Mouse (Mus musculus) midbrain, embryonic 14.5 days (tissue): ENCODE measurements around the gene Ddx6. TPM values are rescaled to one million over a fixed set of nuclear protein-coding genes. Genes with fewer than 3 reads are reported as not detected.
A peak's percentile ranks its signal among the peaks of the same experiment; 100 is the strongest.

Experiments used
- ATAC-seq: fragments of 200-750 bp; cut with Nextera tagmentation; 2 replicates; pipeline ENCODE4 v1.8.0; 2017; ENCODE audit warnings: moderate number of reproducible peaks, moderate library complexity; ENCODE audit not compliant: low FRiP score, low TSS enrichment
- DNase-seq: peaks from one replicate; pipeline ENCODE4 v3.0.0-alpha.2; 2015
- H3K27ac ChIP-seq: fragments of 300-500 bp; sonication (generic); replicated peaks from 2 replicates; pipeline ENCODE4 v1.5.1; 2014; ENCODE audit warnings: mild to moderate bottlenecking, low read depth, low read length, moderate library complexity
- H3K27me3 ChIP-seq: fragments of 300-500 bp; sonication (generic); 2 replicates; pipeline ENCODE4 v1.6.1; 2014; ENCODE audit warnings: low read length, control low read depth, mixed read lengths; ENCODE audit not compliant: control insufficient read depth, insufficient read depth
- H3K36me3 ChIP-seq: fragments of 300-500 bp; sonication (generic); 2 replicates; pipeline ENCODE4 v1.6.1; 2014; ENCODE audit warnings: low read length, control low read depth; ENCODE audit not compliant: control insufficient read depth, insufficient read depth
- H3K4me1 ChIP-seq: fragments of 300-500 bp; sonication (generic); 2 replicates; pipeline ENCODE4 v1.6.1; 2014; ENCODE audit warnings: mild to moderate bottlenecking, antibody characterized with exemption, low read length, control low read depth; ENCODE audit not compliant: control insufficient read depth, insufficient read depth
- H3K4me2 ChIP-seq: fragments of 300-500 bp; sonication (generic); 2 replicates; pipeline ENCODE4 v1.6.1; 2014; ENCODE audit warnings: mild to moderate bottlenecking, low read length, moderate library complexity
- H3K4me3 ChIP-seq: fragments of 300-500 bp; sonication (generic); replicated peaks from 2 replicates; pipeline ENCODE4 v1.5.1; 2014; ENCODE audit warnings: low read depth, low read length
- H3K9ac ChIP-seq: fragments of 300-500 bp; sonication (generic); replicated peaks from 2 replicates; pipeline ENCODE4 v1.6.1; 2014; ENCODE audit warnings: mild to moderate bottlenecking, low read length, moderate library complexity
- H3K9me3 ChIP-seq: fragments of 300-500 bp; sonication (generic); 2 replicates; pipeline ENCODE4 v1.6.1; 2016; ENCODE audit warnings: low read length, control low read depth, mixed read lengths; ENCODE audit not compliant: control insufficient read depth
- WGBS: fragments of 180-500 bp; shearing (Covaris S2); extraction: QIAGEN DNeasy Blood & Tissue Kit; methylation state at CpG from one replicate; pipeline ENCODE4 v1.1.7; 2014; 5-methylcytosine and 5-hydroxymethylcytosine counted together
- polyA plus RNA-seq: library from polyadenylated mRNA; unstranded; fragments of >200 nt; fragmentation: Nextera tagmentation; extraction: Ambion mirVana; gene quantifications from 2 replicates; pipeline ENCODE4 v1.2.1, GENCODE M21; 2014

Ddx6 gene
- polyA plus RNA-seq, 1 experiment from 2014 or later, result 26.4 TPM

GRCm38 (mm10) chr9:44599616-44600015 lies 5.1 kb upstream of the Ddx6 start:
- no peaks in the 10 kb centered on the region for H3K36me3 ChIP-seq
- no peaks in the 10 kb centered on the region for H3K9me3 ChIP-seq
- no peak overlapping the region for H3K4me3 ChIP-seq
- H3K27me3 ChIP-seq, result no peaks in the 10 kb centered on the region
- ATAC-seq, result no peak
- H3K27ac ChIP-seq, result peak overlapping the region; percentile 65
- peak overlapping the region; percentile 44; the same call in 1 of the 2 replicates for H3K4me2 ChIP-seq
- H3K4me1 ChIP-seq, result peaks cover 19% of the 10 kb centered on the region
- WGBS, result 12% methylated on average over 5 of the region's 6 CpGs
- DNase-seq, result no peak
- H3K9ac ChIP-seq, result 0 out of 2 replicates have a peak overlapping the region, but pooled peaks have one; percentile 17

- DNase-seq, result no peak
- no peaks in the 10 kb centered on the region for H3K27me3 ChIP-seq
- ATAC-seq, result no peak
These were observed 3.9 kb upstream of the Ddx6 start for GRCm38 (mm10) chr9:44600801-44601200.

GRCm38 (mm10) chr9:44602766-44603165 lies 1.9 kb upstream of the Ddx6 start:
- peak overlapping the region; percentile 99; the same call in 1 of the 2 replicates for H3K4me3 ChIP-seq
- 71% methylated on average over 6 of the region's 6 CpGs for WGBS
- H3K27ac ChIP-seq, result no peak overlapping the region
- H3K9me3 ChIP-seq, result no peaks in the 10 kb centered on the region
- peaks cover 34% of the 10 kb centered on the region for H3K4me1 ChIP-seq
- DNase-seq (no peak), ATAC-seq (no peak)
- H3K4me2 ChIP-seq, result peak overlapping the region; percentile 82
- peaks cover 6% of the 10 kb centered on the region for H3K36me3 ChIP-seq
- no peak overlapping the region; the same call in 1 of the 2 replicates for H3K9ac ChIP-seq
- H3K27me3 ChIP-seq, result no peaks in the 10 kb centered on the region

More at GRCm38 (mm10) chr9:44600801-44601200, 3.9 kb upstream of the Ddx6 start:
- no peak overlapping the region for H3K9ac ChIP-seq
- no peaks in the 10 kb centered on the region for H3K9me3 ChIP-seq
- H3K4me1 ChIP-seq, result peaks cover 19% of the 10 kb centered on the region
- 88% methylated on average over 6 of the region's 6 CpGs for WGBS
- no peak overlapping the region for H3K4me3 ChIP-seq
- no peaks in the 10 kb centered on the region for H3K36me3 ChIP-seq
- no peak overlapping the region for H3K4me2 ChIP-seq
- H3K27ac ChIP-seq, result no peak overlapping the region

GRCm38 (mm10) chr9:44603454-44604289 lies 1.0 kb upstream of the Ddx6 start:
- under 1% methylated on average over 38 of the region's 38 CpGs for WGBS
- peak overlapping the region; percentile 82 for H3K4me2 ChIP-seq
- peaks cover 38% of the 10 kb centered on the region for H3K4me1 ChIP-seq
- H3K9ac ChIP-seq, result peak overlapping the region; percentile 100
- H3K36me3 ChIP-seq, result peaks cover 14% of the 10 kb centered on the region
- H3K4me3 ChIP-seq, result peak overlapping the region; percentile 99
- DNase-seq, result peak; percentile 83
- H3K27ac ChIP-seq, result peak overlapping the region; percentile 100
- no peaks in the 10 kb centered on the region for H3K27me3 ChIP-seq
- ATAC-seq, result peak; percentile 67
- H3K9me3 ChIP-seq, result no peaks in the 10 kb centered on the region

- no peaks in the 10 kb centered on the region for H3K9me3 ChIP-seq
- peak overlapping the region; percentile 82 for H3K4me2 ChIP-seq
- peak; percentile 81 for ATAC-seq
- peak overlapping the region; percentile 100 for H3K9ac ChIP-seq
- DNase-seq, result peak; percentile 90
- H3K27ac ChIP-seq, result peak overlapping the region; percentile 100
- H3K27me3 ChIP-seq, result no peaks in the 10 kb centered on the region
- H3K4me1 ChIP-seq, result peaks cover 37% of the 10 kb centered on the region
- peak overlapping the region; percentile 99 for H3K4me3 ChIP-seq
- peaks cover 20% of the 10 kb centered on the region for H3K36me3 ChIP-seq
- 0% methylated on average over 57 of the region's 65 CpGs for WGBS
These were observed 358 bp upstream of the Ddx6 start for GRCm38 (mm10) chr9:44604290-44604778.

- peak overlapping the region; percentile 100 for H3K27ac ChIP-seq
- ATAC-seq, result no peak
- H3K9ac ChIP-seq, result peak overlapping the region; percentile 100
- peaks cover 32% of the 10 kb centered on the region for H3K36me3 ChIP-seq
- no peaks in the 10 kb centered on the region for H3K27me3 ChIP-seq
- peak overlapping the region; percentile 82 for H3K4me2 ChIP-seq
- H3K4me3 ChIP-seq, result peak overlapping the region; percentile 99
- under 1% methylated on average over 13 of the region's 13 CpGs for WGBS
- H3K4me1 ChIP-seq, result peaks cover 36% of the 10 kb centered on the region
- DNase-seq, result peak; percentile 52
- H3K9me3 ChIP-seq, result no peaks in the 10 kb centered on the region
These were observed 999 bp downstream of the Ddx6 start for GRCm38 (mm10) chr9:44605616-44606165.

- H3K27me3 ChIP-seq, result no peaks in the 10 kb centered on the region
- H3K9me3 ChIP-seq, result no peaks in the 10 kb centered on the region
- peaks cover 36% of the 10 kb centered on the region for H3K4me1 ChIP-seq
- peak overlapping the region; percentile 82 for H3K4me2 ChIP-seq
- H3K36me3 ChIP-seq, result peaks cover 36% of the 10 kb centered on the region
- H3K4me3 ChIP-seq, result peak overlapping the region; percentile 99
- no peak overlapping the region for H3K27ac ChIP-seq
- no peak overlapping the region for H3K9ac ChIP-seq
- ATAC-seq, result no peak
- no peak for DNase-seq
- WGBS, result 69% methylated on average over 4 of the region's 4 CpGs
These were observed 2.0 kb downstream of the Ddx6 start for GRCm38 (mm10) chr9:44606646-44607045.

- H3K36me3 ChIP-seq, result peaks cover 41% of the 10 kb centered on the region
- peak overlapping the region; percentile 99 for H3K4me3 ChIP-seq
- no peak overlapping the region for H3K27ac ChIP-seq
- WGBS, result 53% methylated on average over 4 of the region's 4 CpGs
- H3K4me2 ChIP-seq, result peak overlapping the region; percentile 82
- no peaks in the 10 kb centered on the region for H3K27me3 ChIP-seq
- peak overlapping the region; percentile 16; the same call in 1 of the 2 replicates for H3K9ac ChIP-seq
- ATAC-seq (no peak), DNase-seq (no peak)
- peaks cover 36% of the 10 kb centered on the region for H3K4me1 ChIP-seq
- no peaks in the 10 kb centered on the region for H3K9me3 ChIP-seq
These were observed 2.6 kb downstream of the Ddx6 start for GRCm38 (mm10) chr9:44607306-44607705.
